Mouse (Mus musculus) lung, adult 2 months (tissue): ENCODE results near the gene Medag.

Experiments
- CTCF ChIP-seq: fragments of 200-500 bp; IDR thresholded peaks from 2 replicates; pipeline ENCODE4 v1.5.1; 2011; ENCODE audit warnings: mild to moderate bottlenecking, low read length, control low read depth; ENCODE audit not compliant: insufficient read depth
- POLR2A ChIP-seq: fragments of 200-500 bp; IDR thresholded peaks from 2 replicates; pipeline ENCODE4 v1.6.1; 2011; ENCODE audit warnings: low read depth, mild to moderate bottlenecking, control low read depth, low read length, borderline replicate concordance; ENCODE audit errors: extremely low read depth

DNA sequence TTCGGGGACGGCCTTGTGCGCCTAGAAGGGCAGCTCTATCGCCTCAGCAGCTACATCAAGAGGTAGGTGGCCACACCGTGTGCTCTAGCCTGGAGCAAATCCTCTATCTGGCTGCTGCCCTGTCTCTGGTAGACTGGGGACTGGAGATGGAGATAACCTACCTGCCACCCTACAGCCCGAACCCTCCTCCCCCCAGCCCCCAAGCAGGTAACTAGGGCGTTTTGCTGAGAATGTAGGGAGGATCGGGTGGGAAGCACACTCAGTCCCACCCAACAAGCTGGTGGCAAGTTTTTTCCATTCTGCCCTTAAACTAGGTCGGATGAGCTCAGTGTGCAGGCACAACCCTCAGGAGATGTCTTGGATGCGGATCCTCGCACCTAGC is 636 bp downstream of the Medag start:
- TF ChIP-seq CTCF, result no peak
- no peak for TF ChIP-seq POLR2A
